Mouse (Mus musculus): ENCODE measurements around the gene Rngtt.

Rngtt gene

GRCm38 (mm10) chr4:33513421-33513820 is 203.3 kb downstream of the Rngtt start:
- no peak for DNase-seq (ENCODE audit: low read depth in 1 of 2, low spot score in 2 of 2)

GRCm38 (mm10) chr4:33514108-33515000 is 204.2 kb downstream of the Rngtt start:
- no peak for DNase-seq (ENCODE audit: low read depth in 1 of 2, low spot score in 2 of 2)

DNA sequence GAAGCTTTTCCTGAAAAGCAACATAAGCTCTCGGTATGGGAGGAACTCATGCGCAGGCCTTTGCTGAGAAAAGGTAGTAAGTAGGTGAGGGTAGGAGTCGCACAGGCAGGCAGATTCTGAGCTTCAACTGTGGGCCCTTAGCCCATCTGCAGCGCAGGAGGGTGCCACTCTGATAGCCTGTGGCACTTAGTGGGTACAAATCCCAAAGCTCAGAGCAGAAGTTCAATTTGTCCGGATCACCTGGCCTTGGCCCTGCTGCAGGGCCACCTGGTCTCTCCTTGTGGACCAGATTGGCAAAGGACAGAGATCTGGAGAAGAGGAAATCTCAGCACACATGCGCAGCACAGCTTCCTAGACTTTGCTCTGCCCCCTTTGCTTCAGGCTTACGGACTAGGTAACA is 210.1 kb downstream of the Rngtt start:
- DNase-seq (ENCODE audit: low read depth in 1 of 2, low spot score in 2 of 2) = no peak

- no peak for DNase-seq (ENCODE audit: low read depth in 1 of 2, low spot score in 2 of 2)
Observed at GRCm38 (mm10) chr4:33520938-33521337, 210.8 kb downstream of the Rngtt start.

DNA sequence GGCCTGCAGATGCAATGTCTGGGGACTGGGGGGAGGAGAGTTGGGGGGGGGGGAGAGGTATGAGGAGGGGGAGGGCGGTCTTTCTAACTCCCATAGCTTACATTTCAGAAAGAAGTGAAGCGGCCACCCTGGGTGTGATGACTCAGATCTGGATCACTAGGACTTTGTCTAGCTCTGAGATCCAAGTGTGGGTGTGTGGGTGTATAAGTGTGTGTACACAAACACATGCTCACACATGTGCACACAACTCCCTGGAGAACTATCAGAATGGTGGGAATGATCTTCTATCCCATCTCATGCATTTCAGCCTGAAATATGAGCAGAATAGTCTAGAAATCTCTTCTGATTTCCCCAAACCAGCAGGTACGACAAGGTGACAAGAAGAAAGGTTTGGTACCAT is 213.7 kb downstream of the Rngtt start:
- DNase-seq (ENCODE audit: low read depth in 1 of 2, low spot score in 2 of 2) = no peak

- DNase-seq (ENCODE audit: low read depth in 1 of 2, low spot score in 2 of 2) = no peak
Observed at GRCm38 (mm10) chr4:33524481-33525141, 214.5 kb downstream of the Rngtt start.

DNA sequence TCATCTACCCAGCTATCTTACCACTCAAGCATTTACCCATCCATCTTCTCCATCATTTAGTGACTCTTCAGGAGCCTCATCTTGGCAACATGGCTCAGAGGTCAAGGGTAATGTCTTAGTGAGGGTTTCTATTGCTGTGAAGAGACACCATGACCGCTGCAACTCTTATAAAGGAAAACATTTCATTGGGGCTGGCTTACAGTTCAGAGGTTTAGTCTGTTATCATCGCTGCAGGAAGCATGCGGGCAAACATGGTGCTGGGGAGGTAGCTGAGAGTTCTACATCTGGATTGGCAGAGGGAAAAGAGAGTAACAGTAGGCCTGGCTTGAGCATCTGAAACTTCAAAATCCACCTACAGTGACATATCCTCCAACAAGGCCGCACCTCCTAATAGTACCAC is 215.2 kb downstream of the Rngtt start:
- DNase-seq (ENCODE audit: low read depth in 1 of 2, low spot score in 2 of 2) = no peak

DNA sequence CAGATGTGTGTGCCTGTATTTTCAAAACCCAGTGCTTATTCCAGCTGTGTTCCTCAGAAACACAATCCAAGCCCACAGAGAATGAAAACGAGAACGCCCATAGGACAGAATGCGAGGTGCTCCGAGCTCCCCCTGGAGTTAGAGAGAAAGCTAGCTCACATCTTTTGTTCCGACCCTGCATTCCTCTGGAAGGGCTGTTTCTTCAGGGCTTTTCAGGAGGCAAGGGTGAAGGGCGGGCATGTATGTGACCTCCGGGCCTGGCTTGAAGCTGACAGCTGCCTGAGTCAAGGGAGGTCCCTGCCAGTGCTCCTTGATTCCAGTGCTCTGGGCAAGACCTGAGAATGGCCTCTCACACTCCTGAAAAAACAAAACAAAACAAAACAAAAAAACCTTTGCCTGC is 216.0 kb downstream of the Rngtt start:
- DNase-seq (ENCODE audit: low read depth in 1 of 2, low spot score in 2 of 2) = no peak

DNA sequence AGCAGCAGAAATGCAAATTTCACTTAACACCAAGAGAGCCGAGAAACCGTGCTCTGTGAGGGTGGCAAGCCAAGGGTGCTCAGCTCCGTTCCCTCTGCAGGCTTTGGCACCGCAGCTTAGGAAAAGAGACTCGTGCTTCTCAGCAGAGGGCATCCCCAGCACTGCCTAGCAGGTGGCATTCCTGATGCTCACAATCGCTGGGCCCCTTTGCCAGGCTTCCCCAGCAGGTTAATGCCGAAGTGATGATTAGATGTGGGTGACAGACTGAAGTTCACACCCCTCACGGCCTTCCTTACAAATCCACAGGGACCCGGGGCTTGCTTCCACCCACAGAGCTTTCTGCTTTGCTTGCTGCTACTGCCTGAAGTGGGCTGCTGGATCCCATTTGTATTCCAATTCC is 216.6 kb downstream of the Rngtt start:
- no peak for DNase-seq (ENCODE audit: low read depth in 1 of 2, low spot score in 2 of 2)

DNA sequence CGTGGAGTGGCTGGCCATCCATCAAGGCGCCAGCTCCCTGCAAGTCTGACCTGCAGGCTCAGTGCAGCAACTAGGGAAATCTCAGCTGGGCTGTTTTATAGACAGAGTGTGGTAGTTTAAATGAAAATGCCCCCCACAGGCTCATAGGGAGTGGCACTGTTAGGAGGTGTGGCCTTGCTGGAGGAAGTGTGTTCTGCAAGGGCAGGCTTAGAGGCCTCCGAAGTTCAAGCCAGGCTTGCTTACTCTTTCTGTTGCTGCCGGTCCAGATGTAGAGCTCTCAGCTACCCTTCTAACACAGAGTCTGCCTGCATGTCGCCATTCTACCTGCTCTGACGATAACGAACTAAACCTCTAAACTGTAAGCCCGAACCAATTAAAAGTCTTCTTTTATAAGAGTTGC is 222.5 kb downstream of the Rngtt start:
- DNase-seq (ENCODE audit: low read depth in 1 of 2, low spot score in 2 of 2) = no peak

DNA sequence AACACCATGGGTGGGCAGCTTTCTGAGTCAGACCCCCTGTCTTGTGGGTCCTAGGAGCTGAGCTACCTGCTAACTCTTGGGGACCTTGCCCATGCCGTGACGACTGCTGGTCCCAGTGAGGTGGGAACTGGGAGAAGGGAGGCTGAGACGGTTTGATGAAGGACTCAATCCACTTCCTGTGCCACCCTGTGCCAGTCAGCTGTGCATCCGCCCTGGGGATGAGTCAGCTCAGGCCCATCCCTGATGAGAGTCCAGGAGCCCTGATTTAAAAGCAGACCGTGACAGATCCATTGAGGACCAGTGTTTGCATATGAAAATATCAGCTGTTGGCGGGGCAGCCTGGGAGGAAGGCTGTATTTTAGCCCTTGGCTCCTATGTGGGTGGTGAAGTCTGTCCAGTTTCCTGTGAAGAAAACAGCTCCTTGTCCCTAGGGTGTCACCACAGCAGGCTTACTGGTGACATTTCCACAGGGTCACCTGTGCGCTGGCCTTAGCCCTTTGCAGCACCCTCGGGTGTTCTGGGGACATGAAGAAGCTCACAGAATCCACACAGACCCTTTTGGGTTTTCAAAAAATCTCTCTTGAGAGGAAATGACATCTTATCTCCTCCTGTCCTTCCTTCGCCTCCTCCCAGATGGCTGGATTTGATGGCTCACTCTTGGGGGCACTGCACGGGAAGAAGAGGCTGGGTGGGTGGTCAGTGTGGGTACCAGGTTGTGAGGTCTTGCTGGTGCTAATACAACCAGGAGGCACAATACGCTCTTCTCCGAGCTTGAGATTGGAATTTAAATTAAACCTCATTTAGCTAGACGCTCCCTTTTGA is 234.9 kb downstream of the Rngtt start:
- no peak for DNase-seq (ENCODE audit: low read depth in 1 of 2, low spot score in 2 of 2)

GRCm38 (mm10) chr4:33545577-33545879 is 235.4 kb downstream of the Rngtt start:
- no peak for DNase-seq (ENCODE audit: low read depth in 1 of 2, low spot score in 2 of 2)

DNA sequence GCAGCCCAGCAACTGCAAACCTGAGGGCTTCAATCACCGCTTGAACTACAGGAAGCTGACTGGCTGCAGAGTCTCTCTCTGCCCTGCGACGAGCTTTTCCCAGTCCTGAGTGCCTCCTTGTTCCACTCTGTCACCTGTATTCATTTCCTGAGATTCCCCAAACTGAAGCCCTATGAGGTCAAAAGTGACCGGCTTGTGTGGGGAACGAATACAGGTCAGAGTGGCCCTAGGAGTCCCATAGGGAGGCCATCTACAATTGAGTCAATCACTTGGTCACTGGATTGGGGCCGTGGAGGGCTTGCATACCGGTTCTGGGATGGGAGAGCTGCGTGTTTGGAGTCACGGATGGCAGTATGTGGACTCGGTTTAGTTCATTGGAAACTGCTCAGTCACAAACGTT is 236.2 kb downstream of the Rngtt start:
- DNase-seq (ENCODE audit: low read depth in 1 of 2, low spot score in 2 of 2) = no peak

DNA sequence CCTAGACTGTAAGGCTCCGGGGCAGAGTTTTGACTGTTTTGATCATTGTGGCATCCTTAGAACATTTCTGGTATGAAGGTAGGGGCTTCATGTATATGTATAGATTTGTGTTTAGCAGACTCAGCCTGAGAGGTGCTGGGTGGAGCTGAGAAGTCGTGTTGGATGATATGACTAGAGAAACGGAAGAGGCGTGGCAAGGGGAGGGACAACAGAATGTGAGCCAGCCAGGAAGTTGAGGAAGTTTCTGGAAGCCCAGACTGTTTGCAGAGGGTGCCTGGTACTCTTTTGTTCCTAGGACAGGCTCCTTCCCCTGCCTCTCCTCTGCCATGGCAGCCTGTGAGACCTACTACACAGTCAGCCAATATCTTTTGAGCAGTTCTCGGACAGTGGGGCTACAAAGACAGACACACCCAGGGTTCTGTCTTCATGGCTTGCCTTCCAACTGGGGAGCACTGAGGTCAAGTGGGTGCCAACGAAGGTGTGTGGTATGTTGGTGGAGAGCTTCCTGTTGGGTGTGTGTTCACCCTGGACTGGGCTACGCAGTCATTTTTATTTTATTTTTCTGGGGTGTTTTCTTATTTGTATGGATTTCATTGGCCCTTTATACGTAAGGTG is 237.3 kb downstream of the Rngtt start:
- DNase-seq (ENCODE audit: low read depth in 1 of 2, low spot score in 2 of 2) = no peak

GRCm38 (mm10) chr4:33549606-33550005 is 239.5 kb downstream of the Rngtt start:
- no peak for DNase-seq (ENCODE audit: low read depth in 1 of 2, low spot score in 2 of 2)

All from monocyte, adult 2 months (primary cell).